Mouse (Mus musculus): ENCODE data around the gene Gnat1. TPM values are rescaled to one million over a fixed set of nuclear protein-coding genes. Genes with fewer than 3 reads are reported as not detected.

The Gnat1 gene
- 0.23 and 0.30 TPM in 2 replicates for polyA plus RNA-seq (2015; fragmentation: Nextera tagmentation; extraction: Ambion mirVana)

DNA sequence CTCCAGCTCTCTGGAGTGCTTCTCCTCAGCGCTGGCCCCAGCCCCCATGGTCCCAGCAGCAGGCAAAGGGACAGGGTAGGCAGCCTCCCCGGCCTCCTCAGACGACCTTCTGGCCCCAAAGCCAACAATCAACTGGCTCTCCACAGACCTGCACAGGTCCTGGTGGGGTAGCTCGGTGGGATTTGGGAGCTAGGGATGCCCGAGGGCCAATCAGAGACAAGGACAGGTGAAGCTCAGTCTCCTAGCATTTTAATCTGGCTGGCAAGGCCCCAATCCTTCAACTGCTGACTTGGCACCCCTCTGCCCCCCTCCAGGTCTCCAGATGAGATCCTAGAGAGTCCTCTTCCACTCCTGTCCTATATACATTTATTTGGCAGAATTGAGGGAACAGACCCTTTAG is at the start of gene Gnat1:
Gnat1 (minus strand) TSS at position 212 of the 400 bp plus-strand sequence.
- 31% methylated on average over 5 of the region's 5 CpGs for WGBS
- H3K36me3 ChIP-seq (ENCODE audit: insufficient read depth, low read length) = 0 out of 2 replicates have a peak, but pooled peaks cover 13% of the 10 kb centered on the region
- ATAC-seq = no peak

DNA sequence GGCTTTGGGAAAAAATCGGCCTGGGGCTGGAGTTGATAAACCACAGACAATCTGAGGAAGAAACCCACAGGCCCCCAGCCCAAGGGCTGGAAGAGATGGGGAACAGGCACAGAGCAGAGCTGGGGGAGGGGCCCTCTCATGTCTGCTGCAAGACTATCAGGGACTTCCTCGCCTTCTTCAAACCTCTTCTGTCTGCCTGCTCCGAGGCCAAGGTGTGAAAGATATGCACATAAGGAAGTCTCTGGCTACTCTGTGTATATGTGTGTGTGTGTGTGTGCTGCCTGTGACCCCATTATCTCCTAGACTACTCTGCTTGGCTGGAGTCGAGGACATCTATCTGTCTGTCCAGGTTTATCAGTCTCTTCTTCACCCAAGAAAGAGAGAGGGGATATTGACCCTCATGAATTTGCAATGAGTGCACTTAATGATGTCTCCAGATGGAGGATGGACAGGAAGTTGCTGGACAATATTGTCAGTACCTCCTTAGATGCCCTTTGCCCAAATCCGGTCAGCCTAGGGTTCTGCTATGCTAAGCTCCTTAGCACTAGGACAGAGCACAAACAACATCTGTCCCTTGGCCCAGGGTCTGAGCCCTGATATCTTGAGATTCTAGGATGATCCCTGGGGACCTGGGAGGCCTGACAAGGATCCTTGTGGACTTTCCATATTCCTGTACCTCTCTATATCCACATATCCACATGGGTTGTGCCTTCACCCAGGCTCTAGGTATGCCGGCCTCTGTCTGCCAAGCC is 49.6 kb upstream of the Gnat1 start:
- no peak overlapping the region for H3K4me2 ChIP-seq (replicated peaks; ENCODE audit: low read depth, low read length)
- ATAC-seq = no peak
- no peak overlapping the region for H3K9ac ChIP-seq (replicated peaks; ENCODE audit: low read depth)
- no peaks in the 10 kb centered on the region for H3K36me3 ChIP-seq (ENCODE audit: insufficient read depth, low read length)
- no peaks in the 10 kb centered on the region; the same call in 1 of the 2 replicates for H3K4me1 ChIP-seq (ENCODE audit: insufficient read depth, low read depth, low read length)
- DNase-seq (ENCODE audit: low spot score) = no peak
- WGBS = 57% methylated on average over 6 of the region's 6 CpGs
- no peaks in the 10 kb centered on the region for H3K27me3 ChIP-seq (replicated peaks; ENCODE audit: insufficient read depth, low read length)
- no peaks in the 10 kb centered on the region for H3K9me3 ChIP-seq (ENCODE audit: low read length)
- H3K4me3 ChIP-seq (ENCODE audit: low read depth, low read length) = no peak overlapping the region
- TF ChIP-seq EP300 (IDR thresholded peaks at IDR 0.05) (no peak), CTCF (IDR thresholded peaks at IDR 0.05) (no peak)
- H3K27ac ChIP-seq (ENCODE audit: low read length) = no peak overlapping the region

More for the DNA sequence above, at the start of gene Gnat1:
- Histone ChIP-seq H3K27me3 (replicated peaks; ENCODE audit: insufficient read depth, low read length) (peaks cover 11% of the 10 kb centered on the region; the same call in 1 of the 2 replicates), H3K9me3 (ENCODE audit: low read length) (no peaks in the 10 kb centered on the region), H3K9ac (replicated peaks; ENCODE audit: low read depth) (no peak within 1 kb of the TSS), H3K4me1 (ENCODE audit: insufficient read depth, low read depth, low read length) (no peaks in the 10 kb centered on the region), H3K27ac (ENCODE audit: low read length) (no peak within 1 kb of the TSS), H3K4me2 (replicated peaks; ENCODE audit: low read depth, low read length) (no peak within 1 kb of the TSS), H3K4me3 (ENCODE audit: low read depth, low read length) (no peak within 1 kb of the TSS)
- no peak for DNase-seq (ENCODE audit: low spot score)
- TF ChIP-seq EP300 (IDR thresholded peaks at IDR 0.05) = no peak
- TF ChIP-seq CTCF (IDR thresholded peaks at IDR 0.05) = no peak

DNA sequence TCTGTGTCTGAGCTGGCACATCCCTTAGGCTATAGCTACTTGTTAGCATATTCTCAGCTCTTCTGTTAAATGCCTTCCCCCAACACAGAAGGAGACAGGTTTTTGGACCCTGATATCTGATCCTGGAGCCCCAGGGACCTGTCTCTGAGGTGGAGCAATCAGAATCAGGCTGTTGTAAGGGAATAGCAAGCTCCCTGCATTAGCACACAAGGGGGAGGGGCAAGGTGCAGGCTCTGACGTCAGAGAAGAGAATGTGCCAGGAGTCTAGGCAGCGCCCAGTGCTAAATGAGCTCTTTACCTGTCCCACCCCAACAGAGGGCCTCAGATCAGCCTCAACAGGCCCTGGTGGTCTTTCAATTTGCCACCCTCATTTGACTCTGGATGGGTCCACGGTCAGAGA is 47.5 kb upstream of the Gnat1 start:
- DNase-seq (ENCODE audit: low spot score) = peak; percentile 64
- H3K9ac ChIP-seq (replicated peaks; ENCODE audit: low read depth) = no peak overlapping the region
- no peak overlapping the region for H3K4me3 ChIP-seq (ENCODE audit: low read depth, low read length)
- WGBS = 53% methylated on average over 3 of the region's 3 CpGs
- no peaks in the 10 kb centered on the region for H3K9me3 ChIP-seq (ENCODE audit: low read length)
- H3K36me3 ChIP-seq (ENCODE audit: insufficient read depth, low read length) = no peaks in the 10 kb centered on the region
- H3K4me1 ChIP-seq (ENCODE audit: insufficient read depth, low read depth, low read length) = peaks cover 12% of the 10 kb centered on the region; the same call in 1 of the 2 replicates
- no peak overlapping the region for H3K27ac ChIP-seq (ENCODE audit: low read length)
- H3K4me2 ChIP-seq (replicated peaks; ENCODE audit: low read depth, low read length) = no peak overlapping the region
- ATAC-seq = peak; percentile 27; the same call in 1 of the 2 replicates
- no peaks in the 10 kb centered on the region for H3K27me3 ChIP-seq (replicated peaks; ENCODE audit: insufficient read depth, low read length)
- TF ChIP-seq EP300 (IDR thresholded peaks at IDR 0.05) (no peak), CTCF (IDR thresholded peaks at IDR 0.05) (no peak)

DNA sequence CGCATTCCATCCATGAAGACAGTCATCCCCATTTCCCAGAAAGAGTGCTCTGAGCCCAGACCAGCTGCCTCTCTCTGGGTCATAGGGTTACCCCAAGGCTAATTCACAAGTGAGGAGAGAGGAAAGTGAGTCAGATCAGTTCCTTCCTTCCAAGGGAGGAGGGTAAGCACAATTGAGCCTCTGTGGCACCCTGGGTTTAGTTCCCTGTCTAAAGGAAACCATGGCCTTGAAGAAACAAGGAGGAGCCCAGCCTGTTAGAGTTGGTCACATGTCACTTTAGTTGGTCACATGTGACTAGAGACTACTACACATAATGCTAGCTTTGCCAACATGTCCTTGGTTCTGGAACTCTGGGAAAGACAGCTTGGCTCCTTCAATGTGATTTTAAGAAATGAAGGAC is 45.3 kb upstream of the Gnat1 start:
- ATAC-seq = peak; percentile 49
- Histone ChIP-seq H3K9me3 (ENCODE audit: low read length) (no peaks in the 10 kb centered on the region), H3K36me3 (ENCODE audit: insufficient read depth, low read length) (no peaks in the 10 kb centered on the region), H3K4me3 (ENCODE audit: low read depth, low read length) (no peak overlapping the region), H3K9ac (replicated peaks; ENCODE audit: low read depth) (no peak overlapping the region), H3K4me1 (ENCODE audit: insufficient read depth, low read depth, low read length) (peaks cover 15% of the 10 kb centered on the region; the same call in 1 of the 2 replicates), H3K4me2 (replicated peaks; ENCODE audit: low read depth, low read length) (no peak overlapping the region), H3K27ac (ENCODE audit: low read length) (peak overlapping the region; percentile 79), H3K27me3 (replicated peaks; ENCODE audit: insufficient read depth, low read length) (no peaks in the 10 kb centered on the region)
- TF ChIP-seq CTCF (IDR thresholded peaks at IDR 0.05) (no peak), EP300 (IDR thresholded peaks at IDR 0.05) (no peak)
- 94% methylated on average over 1 of the region's 1 CpGs for WGBS
- peak; percentile 48 for DNase-seq (ENCODE audit: low spot score)

DNA sequence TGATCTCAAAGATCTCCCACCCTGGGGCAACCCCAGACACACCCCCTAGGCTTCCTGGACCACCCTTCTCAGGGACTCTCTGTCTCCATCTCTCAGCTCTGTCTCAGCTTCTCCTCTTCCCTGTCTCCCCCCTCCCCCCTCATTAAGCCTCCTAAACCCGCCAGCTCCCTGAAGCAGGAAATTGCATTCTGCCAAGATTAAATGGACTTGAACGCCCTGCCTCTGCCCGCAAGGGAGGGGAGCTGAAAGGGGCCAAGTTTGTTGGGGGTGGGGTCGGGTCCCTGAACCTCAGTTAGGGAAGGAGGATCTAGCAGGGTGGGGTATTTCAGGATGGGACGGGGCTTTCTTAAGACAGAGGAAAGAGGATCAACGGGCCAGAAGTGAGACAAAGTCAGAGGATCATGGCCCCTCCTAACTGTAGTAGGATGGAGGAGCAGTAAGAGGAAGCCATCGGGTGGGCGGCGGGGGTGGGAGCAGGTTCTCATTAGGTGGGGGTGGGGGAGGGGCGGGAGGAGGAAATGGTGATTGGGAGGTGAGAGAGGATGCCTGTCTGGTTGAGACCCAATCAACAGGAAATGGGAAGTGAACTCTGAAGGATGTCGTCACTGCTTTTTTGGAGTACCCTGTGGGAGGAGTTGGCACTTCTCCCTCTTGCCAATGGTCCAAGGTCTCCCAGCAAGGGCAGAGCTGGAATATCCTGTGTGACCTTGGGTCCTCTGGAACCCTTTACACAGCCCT is 44.5 kb upstream of the Gnat1 start:
- no peak overlapping the region; the same call in 1 of the 2 replicates for H3K9ac ChIP-seq (replicated peaks; ENCODE audit: low read depth)
- H3K27ac ChIP-seq (ENCODE audit: low read length) = peak overlapping the region; percentile 79
- 0% methylated on average over 10 of the region's 11 CpGs for WGBS
- peak; percentile 91 for DNase-seq (ENCODE audit: low spot score)
- peaks cover 15% of the 10 kb centered on the region; the same call in 1 of the 2 replicates for H3K4me1 ChIP-seq (ENCODE audit: insufficient read depth, low read depth, low read length)
- TF ChIP-seq CTCF (IDR thresholded peaks at IDR 0.05) (no peak), EP300 (IDR thresholded peaks at IDR 0.05) (peak; percentile 45; the same call in 1 of the 2 replicates)
- ATAC-seq = peak; percentile 86
- H3K4me3 ChIP-seq (ENCODE audit: low read depth, low read length) = no peak overlapping the region; the same call in 1 of the 2 replicates
- no peaks in the 10 kb centered on the region for H3K9me3 ChIP-seq (ENCODE audit: low read length)
- no peaks in the 10 kb centered on the region for H3K36me3 ChIP-seq (ENCODE audit: insufficient read depth, low read length)
- H3K27me3 ChIP-seq (replicated peaks; ENCODE audit: insufficient read depth, low read length) = no peaks in the 10 kb centered on the region
- H3K4me2 ChIP-seq (replicated peaks; ENCODE audit: low read depth, low read length) = peak overlapping the region; percentile 33

DNA sequence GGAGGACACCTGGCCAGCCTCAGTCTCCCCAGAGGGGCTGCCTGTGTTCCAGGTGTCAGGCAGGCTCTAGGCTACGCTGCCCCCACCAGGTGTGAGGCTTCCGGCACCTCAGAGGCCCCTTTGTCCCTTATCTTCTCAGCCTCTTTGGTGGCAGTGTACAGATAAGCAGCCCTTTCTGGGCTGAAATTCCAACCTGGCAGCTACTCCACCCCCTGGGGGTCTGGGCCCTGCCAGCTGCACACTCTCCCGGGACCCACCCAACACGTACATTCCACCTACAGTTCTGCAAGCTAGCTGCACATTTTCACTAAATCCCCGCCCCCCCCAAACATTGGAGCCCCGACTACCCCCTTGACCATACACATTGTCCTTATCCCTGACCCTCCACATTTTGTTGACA is 43.8 kb upstream of the Gnat1 start:
- TF ChIP-seq EP300 (IDR thresholded peaks at IDR 0.05) = no peak
- TF ChIP-seq CTCF (IDR thresholded peaks at IDR 0.05) = no peak
- H3K4me3 ChIP-seq (ENCODE audit: low read depth, low read length) = no peak overlapping the region
- H3K27me3 ChIP-seq (replicated peaks; ENCODE audit: insufficient read depth, low read length) = no peaks in the 10 kb centered on the region
- ATAC-seq = no peak
- no peak for DNase-seq (ENCODE audit: low spot score)
- H3K4me1 ChIP-seq (ENCODE audit: insufficient read depth, low read depth, low read length) = peaks cover 15% of the 10 kb centered on the region; the same call in 1 of the 2 replicates
- H3K27ac ChIP-seq (ENCODE audit: low read length) = peak overlapping the region; percentile 79; the same call in 1 of the 2 replicates
- H3K36me3 ChIP-seq (ENCODE audit: insufficient read depth, low read length) = no peaks in the 10 kb centered on the region
- H3K4me2 ChIP-seq (replicated peaks; ENCODE audit: low read depth, low read length) = peak overlapping the region; percentile 33
- H3K9ac ChIP-seq (replicated peaks; ENCODE audit: low read depth) = no peak overlapping the region
- WGBS = 26% methylated on average over 5 of the region's 6 CpGs
- no peaks in the 10 kb centered on the region for H3K9me3 ChIP-seq (ENCODE audit: low read length)
